Mouse (Mus musculus) myocyte (in vitro differentiated cells): ENCODE data around the gene Hcrt.

Experiments used
- POLR2A ChIP-seq: IDR thresholded peaks from one replicate; pipeline ENCODE4 v1.6.1; 2011; ENCODE audit warnings: low read depth, mild to moderate bottlenecking, control low read depth, moderate library complexity; ENCODE audit not compliant: insufficient read length
- REST ChIP-seq: IDR thresholded peaks from one replicate; pipeline ENCODE4 v1.6.1; 2011; ENCODE audit warnings: mild to moderate bottlenecking, control low read depth, moderate library complexity; ENCODE audit not compliant: insufficient read depth, insufficient read length

- TF ChIP-seq POLR2A (no peak), REST (no peak)
Measured at GRCm38 (mm10) chr11:100718866-100719265, 43.9 kb downstream of the Hcrt start.
